Mouse (Mus musculus) MEL (cell line): ENCODE measurements around the gene Amhr2. TPM values are rescaled to one million over a fixed set of nuclear protein-coding genes. Genes with fewer than 3 reads are reported as not detected.

Experiments
- DNase-seq: peaks from one replicate; pipeline ENCODE4 v3.0.0; 2011; ENCODE audit warnings: low read depth, low spot score
- H3K27ac ChIP-seq: 2 replicates; pipeline ENCODE4 v1.5.1; 2012; ENCODE audit warnings: low read depth, mild to moderate bottlenecking, control low read depth, low read length, moderate library complexity; ENCODE audit not compliant: control insufficient read depth
- H3K27me3 ChIP-seq, 2 experiments: fragments of 150-350 bp in 1 of 2; sonication (generic) in 1 of 2; 2 replicates each; pipeline ENCODE4 v1.6.1; 2012; ENCODE audit warnings: low read length in 2 of 2, mild to moderate bottlenecking in 2 of 2, improper control_type of control experiment in 1 of 2, moderate library complexity in 1 of 2; ENCODE audit not compliant: insufficient read depth in 2 of 2, control insufficient read depth in 1 of 2
- H3K36me3 ChIP-seq, 2 experiments: 2 replicates each; pipeline ENCODE4 v1.6.1; 2012 to 2014; ENCODE audit warnings: low read length in 2 of 2, improper control_type of control experiment in 1 of 2, inconsistent platforms in 1 of 2, mild to moderate bottlenecking in 1 of 2; ENCODE audit not compliant: insufficient read depth in 2 of 2, control insufficient read depth in 1 of 2
- H3K4me1 ChIP-seq, 2 experiments: fragments of 150-350 bp in 1 of 2; sonication (generic) in 1 of 2; 2 replicates each; pipeline ENCODE4 v1.6.1; 2012; ENCODE audit warnings: low read length in 2 of 2, improper control_type of control experiment in 1 of 2, mild to moderate bottlenecking in 1 of 2; ENCODE audit not compliant: insufficient read depth in 2 of 2, control insufficient read depth in 1 of 2
- H3K4me3 ChIP-seq, 2 experiments: fragments of 150-350 bp in 1 of 2; sonication (generic) in 1 of 2; 2 replicates each; pipeline ENCODE4 v1.5.1; 2012; ENCODE audit warnings: low read depth in 2 of 2, low read length in 2 of 2, mild to moderate bottlenecking in 2 of 2, moderate library complexity in 2 of 2, control low read depth in 1 of 2, improper control_type of control experiment in 1 of 2; ENCODE audit not compliant: control insufficient read depth in 1 of 2, insufficient read depth in 1 of 2
- H3K79me2 ChIP-seq: 2 replicates; pipeline ENCODE4 v1.6.1; 2012; ENCODE audit warnings: mild to moderate bottlenecking, low read length, moderate library complexity; ENCODE audit not compliant: control insufficient read depth, poor library complexity, insufficient read depth
- H3K9ac ChIP-seq: 2 replicates; pipeline ENCODE4 v1.6.1; 2012; ENCODE audit warnings: low read depth, mild to moderate bottlenecking, control low read depth, low read length, moderate library complexity; ENCODE audit not compliant: control insufficient read depth, poor library complexity, severe bottlenecking
- H3K9me3 ChIP-seq: fragments of 150-350 bp; sonication (generic); replicated peaks from 2 replicates; pipeline ENCODE4 v1.6.1; 2012; ENCODE audit warnings: mild to moderate bottlenecking, low read length, improper control_type of control experiment, moderate library complexity; ENCODE audit not compliant: insufficient read depth
- CTCF ChIP-seq, 3 experiments: IDR thresholded peaks in 2 of 3; conservative IDR thresholded peaks in 1 of 3; 2 replicates each; pipeline ENCODE4 v1.5.1; 2011 to 2012; ENCODE audit warnings: low read length in 3 of 3, low read depth in 2 of 3, mild to moderate bottlenecking in 2 of 3, improper control_type of control experiment in 1 of 3, inconsistent platforms in 1 of 3, mixed read lengths in 1 of 3, moderate library complexity in 1 of 3; ENCODE audit not compliant: control insufficient read depth in 1 of 3, insufficient read depth in 1 of 3, poor library complexity in 1 of 3, severe bottlenecking in 1 of 3
- EP300 ChIP-seq, 2 experiments: IDR thresholded peaks; 2 replicates each; pipeline ENCODE4 v1.6.1; 2011; ENCODE audit warnings: improper control_type of control experiment in 2 of 2, low read length in 2 of 2, low read depth in 1 of 2, mild to moderate bottlenecking in 1 of 2
- GATA1 ChIP-seq: IDR thresholded peaks from 2 replicates; pipeline ENCODE4 v1.6.1; 2011; ENCODE audit warnings: low read depth, low read length, improper control_type of control experiment
- JUND ChIP-seq: IDR thresholded peaks from 2 replicates; pipeline ENCODE4 v1.6.1; 2011; ENCODE audit warnings: low read depth, mild to moderate bottlenecking, improper control_type of control experiment, low read length
- KAT2A ChIP-seq: conservative IDR thresholded peaks from 2 replicates; pipeline ENCODE4 v1.6.1; 2012; ENCODE audit warnings: low read depth, low read length, improper control_type of control experiment, inconsistent platforms
- MYC ChIP-seq: IDR thresholded peaks from 2 replicates; pipeline ENCODE4 v1.6.1; 2011; ENCODE audit warnings: low read depth, mild to moderate bottlenecking, low read length, improper control_type of control experiment, moderate library complexity
- NRF1 ChIP-seq: IDR thresholded peaks from 2 replicates; pipeline ENCODE4 v1.6.1; 2014; ENCODE audit warnings: low read depth, mild to moderate bottlenecking, inconsistent platforms, low read length, improper control_type of control experiment, moderate library complexity; ENCODE audit not compliant: poor library complexity, insufficient read depth, severe bottlenecking
- POLR2A ChIP-seq, 2 experiments: IDR thresholded peaks; 2 replicates each; pipeline ENCODE4 v1.6.1; 2011 to 2012; ENCODE audit warnings: low read length in 2 of 2, mild to moderate bottlenecking in 2 of 2, control low read depth in 1 of 2, improper control_type of control experiment in 1 of 2, low read depth in 1 of 2, moderate library complexity in 1 of 2; ENCODE audit not compliant: control insufficient read depth in 1 of 2, insufficient read depth in 1 of 2, poor library complexity in 1 of 2
- RAD21 ChIP-seq: IDR thresholded peaks from 2 replicates; pipeline ENCODE4 v1.6.1; 2011; ENCODE audit warnings: mild to moderate bottlenecking, low read depth, low read length, improper control_type of control experiment
- SIN3A ChIP-seq: IDR thresholded peaks from 2 replicates; pipeline ENCODE4 v1.6.1; 2012; ENCODE audit warnings: low read length, improper control_type of control experiment, inconsistent platforms
- SMC3 ChIP-seq: IDR thresholded peaks from 2 replicates; pipeline ENCODE4 v1.6.1; 2011; ENCODE audit warnings: low read depth, low read length, improper control_type of control experiment
- TCF12 ChIP-seq: IDR thresholded peaks from 2 replicates; pipeline ENCODE4 v1.6.1; 2014; ENCODE audit warnings: low read depth, mild to moderate bottlenecking, inconsistent platforms, low read length, improper control_type of control experiment, moderate library complexity
- ZC3H11A ChIP-seq: IDR thresholded peaks from 2 replicates; pipeline ENCODE4 v1.6.1; 2012; ENCODE audit warnings: low read depth, mild to moderate bottlenecking, inconsistent platforms, low read length, improper control_type of control experiment
- ZNF384 ChIP-seq: IDR thresholded peaks from 2 replicates; pipeline ENCODE4 v1.6.1; 2012; ENCODE audit warnings: low read depth, mild to moderate bottlenecking, inconsistent platforms, low read length, improper control_type of control experiment
- polyA plus RNA-seq, 2 experiments: library from polyadenylated mRNA; stranded (reverse) in 1 of 2; unstranded in 1 of 2; fragments of >175 nt in 1 of 2; fragments of >200 nt in 1 of 2; gene quantifications; 2 replicates each; pipeline versions ENCODE4 v1.2.1 to v1.2.4; 2012; ENCODE audit warnings: low replicate concordance in 2 of 2, low read depth in 1 of 2; ENCODE audit not compliant: insufficient read length in 2 of 2, insufficient read depth in 1 of 2, missing spikeins in 1 of 2
- total RNA-seq: library from RNA; depleted of rRNA; stranded (reverse); fragments of 300-350 nt; gene quantifications from 2 replicates; pipeline ENCODE4 v1.2.3, GENCODE M21; 2012

Gene Amhr2
- total and polyA plus RNA-seq, 3 experiments, result 6.9 to 22.7 TPM; not detected in 1

DNA sequence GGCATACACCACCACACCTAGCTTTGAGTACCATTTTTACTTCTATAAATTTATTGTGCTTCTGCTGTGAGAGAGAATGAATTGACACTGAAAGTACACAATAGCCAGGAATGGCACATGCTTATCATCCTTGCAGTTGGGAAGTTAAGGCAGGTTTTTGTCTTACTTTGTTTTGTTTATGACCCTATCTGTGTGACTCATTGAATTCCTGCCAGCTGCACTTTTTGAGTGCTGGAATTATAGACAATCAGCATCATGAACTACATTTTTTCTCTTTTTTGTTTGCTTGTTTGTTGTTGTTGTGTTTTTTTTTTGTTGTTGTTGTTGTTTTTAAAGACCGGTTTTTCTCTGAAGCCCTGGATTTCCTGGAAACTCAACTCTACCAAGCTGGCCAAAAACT is 24.2 kb upstream of the Amhr2 start:
- Histone ChIP-seq H3K4me3 (no peak overlapping the region), H3K4me1 (peaks cover 3 to 5% of the 10 kb centered on the region in 2 experiments; a peak in 3 of 4 replicates), H3K27ac (peak overlapping the region; percentile 16; the same call in 1 of the 2 replicates), H3K27me3 (no peaks in the 10 kb centered on the region), H3K9me3 (no peaks in the 10 kb centered on the region), H3K36me3 (peaks cover 6 to 20% of the 10 kb centered on the region in 2 experiments), H3K9ac (0 out of 2 replicates have a peak overlapping the region, but pooled peaks have one; percentile 8), H3K79me2 (peaks cover 15% of the 10 kb centered on the region)
- peak; percentile 37; the same call in 1 of the 2 replicates for TF ChIP-seq SIN3A
- no peak for TF ChIP-seq TCF12
- peak; percentile 49 for TF ChIP-seq GATA1
- peak in 1 of 2 experiments; percentile 48; a peak in 1 of 4 replicates for TF ChIP-seq EP300 (IDR thresholded peaks at IDR 0.05; ENCODE audit: low read depth in 1 of 2, low read length in 2 of 2)
- peak; percentile 52 for DNase-seq

DNA sequence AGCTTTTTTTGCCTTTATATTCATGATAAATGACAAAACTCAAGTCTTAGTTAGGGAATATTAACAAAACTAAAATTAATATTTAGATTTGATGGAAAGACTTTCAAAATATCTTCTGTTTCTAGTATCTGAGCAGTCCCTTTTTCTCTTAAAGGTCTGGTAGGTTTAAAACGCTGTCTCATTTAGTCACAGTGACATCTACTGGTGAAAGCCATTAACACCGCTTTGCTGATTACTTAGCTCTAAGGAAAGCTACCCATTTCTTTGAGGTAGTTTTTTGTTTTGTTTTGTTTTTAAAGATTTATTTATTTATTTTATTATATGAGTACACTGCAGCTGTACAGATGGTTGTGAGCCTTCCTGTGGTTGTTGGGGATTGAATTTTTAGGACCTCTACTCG is 23.7 kb upstream of the Amhr2 start:
- Histone ChIP-seq H3K79me2 (peaks cover 15% of the 10 kb centered on the region), H3K9ac (no peak overlapping the region), H3K27ac (no peak overlapping the region), H3K27me3 (no peaks in the 10 kb centered on the region), H3K9me3 (no peaks in the 10 kb centered on the region), H3K36me3 (peaks cover 6 to 20% of the 10 kb centered on the region in 2 experiments), H3K4me1 (peaks cover 3 to 5% of the 10 kb centered on the region in 2 experiments; a peak in 3 of 4 replicates), H3K4me3 (no peak overlapping the region)
- TF ChIP-seq SIN3A (peak; percentile 54; the same call in 1 of the 2 replicates), RAD21 (peak; percentile 79), SMC3 (peak; percentile 74), KAT2A (no peak), ZNF384 (peak; percentile 64), NRF1 (no peak), MYC (no peak), ZC3H11A (peak; percentile 71), CTCF (IDR thresholded peaks at IDR 0.05 in 2 of 3, conservative IDR thresholded peaks at IDR 0.05 in 1 of 3; ENCODE audit: control insufficient read depth in 1 of 3, insufficient read depth in 1 of 3, low read depth in 2 of 3, low read length in 3 of 3, poor library complexity in 1 of 3, severe bottlenecking in 1 of 3) (peak; percentile 16 to 90 (median 65); a peak in 4 of 6 replicates), JUND (peak; percentile 39; the same call in 1 of the 2 replicates)
- peak; percentile 91 for DNase-seq

DNA sequence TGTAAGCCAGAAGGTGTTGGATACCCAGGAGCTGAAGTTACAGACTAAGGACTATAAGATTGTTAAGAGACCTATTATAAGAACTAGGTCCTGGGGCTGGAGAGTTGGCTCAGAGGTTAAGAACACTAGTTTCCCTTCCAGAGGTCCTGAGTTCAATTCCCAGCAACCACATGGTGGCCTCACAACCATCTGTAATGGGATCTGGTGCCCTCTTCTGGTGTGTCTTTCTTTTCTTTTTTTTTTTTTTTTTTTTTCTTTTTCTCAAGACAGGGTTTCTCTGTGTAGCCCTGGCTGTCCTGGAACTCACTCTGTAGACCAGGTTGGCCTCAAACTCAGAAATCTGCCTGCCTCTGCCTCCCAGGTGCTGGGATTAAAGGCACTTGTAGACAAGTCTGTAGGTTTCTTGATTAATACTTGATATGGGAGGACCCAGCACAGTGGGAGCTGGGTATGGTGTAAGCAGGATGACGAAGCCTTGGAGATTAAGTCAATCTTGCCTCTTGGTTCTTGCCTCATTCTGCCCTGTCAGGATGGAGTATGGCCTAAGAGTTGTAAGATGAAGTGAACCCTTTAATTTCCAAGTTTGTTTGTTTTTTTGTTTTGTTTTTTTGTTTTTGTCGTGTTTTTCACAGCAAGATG is 21.4 kb upstream of the Amhr2 start:
- Histone ChIP-seq H3K9me3 (no peaks in the 10 kb centered on the region), H3K36me3 (peaks cover 10 to 14% of the 10 kb centered on the region in 2 experiments), H3K4me3 (no peak overlapping the region), H3K9ac (no peak overlapping the region), H3K27ac (no peak overlapping the region), H3K4me1 (peaks cover 0 to 5% of the 10 kb centered on the region in 2 experiments; a peak in 2 of 4 replicates), H3K27me3 (no peaks in the 10 kb centered on the region), H3K79me2 (peaks cover 9% of the 10 kb centered on the region)
- TF ChIP-seq POLR2A (IDR thresholded peaks at IDR 0.05; ENCODE audit: control insufficient read depth in 1 of 2, insufficient read depth in 1 of 2, low read depth in 1 of 2, low read length in 2 of 2, poor library complexity in 1 of 2), result no peak
- TF ChIP-seq ZNF384, result peak; percentile 84
- no peak for DNase-seq
